Mouse (Mus musculus) CH12.LX (cell line): ENCODE results near the gene S100b. TPM values are rescaled to one million over a fixed set of nuclear protein-coding genes. Genes with fewer than 3 reads are reported as not detected.

Experiments
- DNase-seq: peaks from one replicate; pipeline ENCODE4 v3.0.0-alpha.2; 2013; ENCODE audit errors: extremely low read depth
- H3K27ac ChIP-seq: 2 replicates; pipeline ENCODE4 v1.5.1; 2012; ENCODE audit warnings: low read depth, mild to moderate bottlenecking, control low read depth, moderate library complexity; ENCODE audit not compliant: insufficient read depth
- H3K27me3 ChIP-seq: replicated peaks from 2 replicates; pipeline ENCODE3; 2012; ENCODE audit warnings: inconsistent platforms
- H3K36me3 ChIP-seq, 2 experiments: replicated peaks in 1 of 2; 2 replicates each; pipeline versions ENCODE3 to v1.6.1; 2012; ENCODE audit warnings: inconsistent platforms in 1 of 2, low read length in 1 of 2, mild to moderate bottlenecking in 1 of 2, mixed read lengths in 1 of 2, moderate library complexity in 1 of 2; ENCODE audit not compliant: control insufficient read depth in 1 of 2, insufficient read depth in 1 of 2
- H3K4me1 ChIP-seq, 2 experiments: 2 replicates each; pipeline ENCODE4 v1.6.1; 2012; ENCODE audit warnings: inconsistent platforms in 1 of 2, moderate library complexity in 1 of 2; ENCODE audit not compliant: insufficient read depth in 2 of 2, control insufficient read depth in 1 of 2
- H3K4me2 ChIP-seq: 2 replicates; pipeline ENCODE4 v1.6.1; 2012; ENCODE audit warnings: low read depth, mild to moderate bottlenecking, control low read depth; ENCODE audit not compliant: poor library complexity, insufficient read depth, severe bottlenecking
- H3K4me3 ChIP-seq, 3 experiments: fragments of 150-350 bp in 1 of 3; sonication (generic) in 1 of 3; replicated peaks in 1 of 3; 2 replicates each; pipeline versions ENCODE3 to v1.5.1; 2011 to 2012; ENCODE audit warnings: low read depth in 2 of 3, low read length in 2 of 3, mild to moderate bottlenecking in 2 of 3, moderate library complexity in 2 of 3, control low read depth in 1 of 3, improper control_type of control experiment in 1 of 3, inconsistent platforms in 1 of 3, mixed read lengths in 1 of 3; ENCODE audit not compliant: poor library complexity in 1 of 3
- H3K79me2 ChIP-seq: replicated peaks from 2 replicates; pipeline ENCODE4 v1.6.1; 2012; ENCODE audit warnings: mild to moderate bottlenecking, moderate library complexity; ENCODE audit not compliant: control insufficient read depth, poor library complexity, insufficient read depth, severe bottlenecking; ENCODE audit errors: extremely low read depth
- H3K9ac ChIP-seq: 2 replicates; pipeline ENCODE4 v1.6.1; 2012; ENCODE audit warnings: low read depth, mild to moderate bottlenecking, control low read depth, moderate library complexity; ENCODE audit not compliant: insufficient read depth
- H3K9me3 ChIP-seq: replicated peaks from 2 replicates; pipeline ENCODE3; 2012; ENCODE audit warnings: low read length, inconsistent platforms, mixed read lengths
- CHD2 ChIP-seq: IDR thresholded peaks from 2 replicates; pipeline ENCODE4 v1.6.1; 2011; ENCODE audit warnings: low read length, improper control_type of control experiment
- EP300 ChIP-seq: IDR thresholded peaks from 2 replicates; pipeline ENCODE4 v1.6.1; 2011; ENCODE audit warnings: low read length, improper control_type of control experiment
- GABPA ChIP-seq: IDR thresholded peaks from 2 replicates; pipeline ENCODE4 v1.6.1; 2012; ENCODE audit warnings: low read depth, low read length, improper control_type of control experiment, inconsistent platforms; ENCODE audit not compliant: insufficient replicate concordance
- HCFC1 ChIP-seq: IDR thresholded peaks from 2 replicates; pipeline ENCODE4 v1.6.1; 2012; ENCODE audit warnings: low read depth, mild to moderate bottlenecking, inconsistent platforms, low read length, improper control_type of control experiment
- MAFK ChIP-seq: IDR thresholded peaks from 2 replicates; pipeline ENCODE4 v1.6.1; 2011; ENCODE audit warnings: low read length, improper control_type of control experiment; ENCODE audit not compliant: insufficient replicate concordance
- MXI1 ChIP-seq: IDR thresholded peaks from 2 replicates; pipeline ENCODE4 v1.6.1; 2011; ENCODE audit warnings: mild to moderate bottlenecking, low read depth, low read length, improper control_type of control experiment
- MYC ChIP-seq: IDR thresholded peaks from 2 replicates; pipeline ENCODE4 v1.6.1; 2011; ENCODE audit warnings: low read depth, mild to moderate bottlenecking, improper control_type of control experiment, low read length
- NELFE ChIP-seq: IDR thresholded peaks from 2 replicates; pipeline ENCODE4 v1.6.1; 2011; ENCODE audit warnings: low read depth, low read length, improper control_type of control experiment
- POLR2A ChIP-seq: IDR thresholded peaks from 2 replicates; pipeline ENCODE4 v1.6.1; 2011; ENCODE audit warnings: low read depth, mild to moderate bottlenecking, improper control_type of control experiment, low read length
- POLR2AphosphoS2 ChIP-seq: IDR thresholded peaks from 2 replicates; pipeline ENCODE4 v1.6.1; 2011; ENCODE audit warnings: low read depth, low read length, improper control_type of control experiment
- RCOR1 ChIP-seq: conservative IDR thresholded peaks from 2 replicates; pipeline ENCODE4 v1.6.1; 2012; ENCODE audit warnings: low read depth, mild to moderate bottlenecking, inconsistent platforms, low read length, improper control_type of control experiment
- TCF12 ChIP-seq: IDR thresholded peaks from 2 replicates; pipeline ENCODE4 v1.6.1; 2014; ENCODE audit warnings: low read depth, mild to moderate bottlenecking, inconsistent platforms, low read length, improper control_type of control experiment
- UBTF ChIP-seq: IDR thresholded peaks from 2 replicates; pipeline ENCODE4 v1.6.1; 2012; ENCODE audit warnings: low read depth, mild to moderate bottlenecking, inconsistent platforms, low read length, improper control_type of control experiment, moderate library complexity
- USF1 ChIP-seq: IDR thresholded peaks from 2 replicates; pipeline ENCODE4 v1.6.1; 2014; ENCODE audit warnings: low read depth, mild to moderate bottlenecking, inconsistent platforms, low read length, improper control_type of control experiment
- ZC3H11A ChIP-seq: IDR thresholded peaks from 2 replicates; pipeline ENCODE4 v1.6.1; 2012; ENCODE audit warnings: low read depth, mild to moderate bottlenecking, inconsistent platforms, low read length, improper control_type of control experiment
- ZNF384 ChIP-seq: IDR thresholded peaks from 2 replicates; pipeline ENCODE4 v1.6.1; 2012; ENCODE audit warnings: low read depth, low read length, improper control_type of control experiment, inconsistent platforms
- dilution Hi-C: fragments of 300-500 bp; cut with MboI; formaldehyde crosslinking; loops from 2 replicates; pipeline ENCODE4 v1.14.3; 2020; ENCODE audit warnings: low sequenced_read_pairs; ENCODE audit not compliant: extremely low pct_unique_long_range_greater_than_20kb, extremely low pct_ligation_motif_present
- in situ Hi-C: fragments of 300-500 bp; cut with MboI; formaldehyde crosslinking; loops from 3 replicates; pipeline ENCODE4 v1.14.3; 2019; ENCODE audit warnings: low sequenced_read_pairs, low pct_ligation_motif_present, low pct_unique_long_range_greater_than_20kb, mixed read lengths
- polyA plus RNA-seq: library from polyadenylated mRNA; unstranded; fragments of >175 nt; gene quantifications from 2 replicates; pipeline ENCODE4 v1.2.1, GENCODE M21; 2012; ENCODE audit warnings: low read depth; ENCODE audit not compliant: insufficient read length
- total RNA-seq, 2 experiments: library from RNA; depleted of rRNA; stranded (reverse); fragments of 300-350 nt in 1 of 2; fragments of >200 nt in 1 of 2; gene quantifications; 2 replicates each; pipeline ENCODE4 v1.2.3; 2012 to 2014

The S100b gene
- total and polyA plus RNA-seq, 3 experiments: not detected

GRCm38 (mm10) chr10:76210806-76211205, 42.8 kb upstream of the S100b start:
- in situ Hi-C loops (no loop called here), dilution Hi-C loops (no loop called here)
- Histone ChIP-seq H3K9me3 (peaks cover 14% of the 10 kb centered on the region), H3K4me2 (no peak overlapping the region), H3K4me3 (no peak overlapping the region), H3K9ac (no peak overlapping the region), H3K36me3 (peaks cover 7 to 49% of the 10 kb centered on the region in 2 experiments), H3K4me1 (no peaks in the 10 kb centered on the region), H3K27ac (no peak overlapping the region), H3K27me3 (no peaks in the 10 kb centered on the region), H3K79me2 (no peaks in the 10 kb centered on the region)
- DNase-seq: no peak
- TF ChIP-seq ZNF384: no peak
- TF ChIP-seq MXI1: no peak
- no peak for TF ChIP-seq GABPA
- no peak for TF ChIP-seq USF1
- TF ChIP-seq POLR2A: no peak
- TF ChIP-seq POLR2AphosphoS2: no peak

DNA sequence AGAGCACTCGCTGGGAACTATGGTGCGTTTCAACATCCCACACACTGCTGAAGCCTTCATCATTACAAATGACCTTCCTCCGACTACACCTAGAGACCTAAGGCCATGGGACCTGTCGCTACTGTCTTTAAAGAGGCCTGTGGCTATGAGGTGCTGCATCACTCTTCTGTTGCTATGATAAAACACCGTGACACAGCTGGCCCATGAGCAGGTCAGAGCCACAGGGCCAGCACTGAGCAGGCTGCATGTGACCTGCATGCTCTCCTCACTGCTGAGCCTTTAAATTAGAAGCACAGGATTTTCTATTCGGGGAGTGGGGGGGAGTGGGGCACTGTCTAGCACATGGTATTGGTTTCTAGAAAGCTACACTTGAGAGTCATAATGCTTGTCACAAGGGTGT, 41.5 kb upstream of the S100b start:
- Histone ChIP-seq H3K9ac (no peak overlapping the region), H3K4me1 (no peaks in the 10 kb centered on the region), H3K27me3 (no peaks in the 10 kb centered on the region), H3K27ac (no peak overlapping the region), H3K36me3 (peaks cover 10 to 58% of the 10 kb centered on the region in 2 experiments), H3K79me2 (no peaks in the 10 kb centered on the region), H3K4me3 (no peak overlapping the region), H3K9me3 (peaks cover 14% of the 10 kb centered on the region), H3K4me2 (no peak overlapping the region)
- dilution Hi-C loops (no loop called here), in situ Hi-C loops (no loop called here)
- no peak for DNase-seq
- TF ChIP-seq HCFC1 (no peak), USF1 (no peak), RCOR1 (no peak), UBTF (no peak), CHD2 (no peak), GABPA (no peak), ZNF384 (no peak), MYC (no peak), ZC3H11A (no peak), EP300 (no peak), TCF12 (no peak)

GRCm38 (mm10) chr10:76214161-76214560, 39.5 kb upstream of the S100b start:
- TF ChIP-seq MAFK (no peak), POLR2A (no peak), USF1 (no peak), NELFE (no peak), GABPA (no peak)
- H3K9me3 ChIP-seq: peaks cover 14% of the 10 kb centered on the region
- H3K4me1 ChIP-seq: no peaks in the 10 kb centered on the region
- no peak overlapping the region for H3K9ac ChIP-seq
- H3K27me3 ChIP-seq: no peaks in the 10 kb centered on the region
- H3K79me2 ChIP-seq: no peaks in the 10 kb centered on the region
- H3K27ac ChIP-seq: no peak overlapping the region
- H3K4me2 ChIP-seq: no peak overlapping the region
- dilution Hi-C loops: no loop called here
- H3K4me3 ChIP-seq: no peak overlapping the region
- no peak for DNase-seq
- in situ Hi-C loops: no loop called here
- peaks cover 11 to 50% of the 10 kb centered on the region in 2 experiments for H3K36me3 ChIP-seq
